Mouse (Mus musculus) testis, adult 2 months (tissue): ENCODE data around the gene Fam117a. TPM values are rescaled to one million over a fixed set of nuclear protein-coding genes. Genes with fewer than 3 reads are reported as not detected.
A peak's percentile ranks its signal among the peaks of the same experiment; 100 is the strongest.

Source experiments
- H3K27ac ChIP-seq: fragments of 200-500 bp; 2 replicates; pipeline ENCODE4 v1.5.1; 2012; ENCODE audit warnings: low read depth, low read length; ENCODE audit not compliant: control insufficient read depth, insufficient read depth
- H3K27me3 ChIP-seq: fragments of 200-500 bp; 2 replicates; pipeline ENCODE4 v1.6.1; 2012; ENCODE audit warnings: mild to moderate bottlenecking, low read length, moderate library complexity; ENCODE audit not compliant: control insufficient read depth, insufficient read depth
- H3K36me3 ChIP-seq: fragments of 200-500 bp; 2 replicates; pipeline ENCODE4 v1.6.1; 2012; ENCODE audit warnings: mild to moderate bottlenecking, low read length; ENCODE audit not compliant: control insufficient read depth, insufficient read depth
- H3K4me1 ChIP-seq: fragments of 200-500 bp; 2 replicates; pipeline ENCODE4 v1.6.1; 2012; ENCODE audit warnings: low read length; ENCODE audit not compliant: control insufficient read depth, insufficient read depth
- H3K4me3 ChIP-seq: fragments of 200-500 bp; 2 replicates; pipeline ENCODE4 v1.5.1; 2012; ENCODE audit warnings: low read depth, mild to moderate bottlenecking, low read length, moderate library complexity, mixed read lengths; ENCODE audit not compliant: control insufficient read depth
- CTCF ChIP-seq: fragments of 200-500 bp; IDR thresholded peaks from 2 replicates; pipeline ENCODE4 v1.5.1; 2012; ENCODE audit warnings: low read depth, mild to moderate bottlenecking, inconsistent platforms, low read length, moderate library complexity; ENCODE audit not compliant: control insufficient read depth, insufficient read depth, insufficient replicate concordance
- POLR2A ChIP-seq: fragments of 200-500 bp; IDR thresholded peaks from 2 replicates; pipeline ENCODE4 v1.6.1; 2012; ENCODE audit warnings: low read depth, mild to moderate bottlenecking, inconsistent platforms, low read length, moderate library complexity; ENCODE audit not compliant: control insufficient read depth
- polyA plus RNA-seq: library from polyadenylated mRNA; depleted of rRNA; stranded (reverse); fragments of >200 nt; gene quantifications from 2 replicates; pipeline ENCODE4 v1.2.3, GENCODE M21; 2012

Fam117a gene
- polyA plus RNA-seq, 1 experiment = 16.7 TPM

GRCm38 (mm10) chr11:95381146-95381545, 44.3 kb downstream of the Fam117a start:
- TF ChIP-seq CTCF (no peak), POLR2A (no peak)
- no peak overlapping the region for H3K27ac ChIP-seq
- H3K4me3 ChIP-seq = no peak overlapping the region
- no peaks in the 10 kb centered on the region for H3K27me3 ChIP-seq
- no peaks in the 10 kb centered on the region for H3K4me1 ChIP-seq
- no peaks in the 10 kb centered on the region for H3K36me3 ChIP-seq

- H3K27ac ChIP-seq = no peak overlapping the region; the same call in none of the 2 replicates
- H3K27me3 ChIP-seq = no peaks in the 10 kb centered on the region
- H3K4me1 ChIP-seq = no peaks in the 10 kb centered on the region
- TF ChIP-seq CTCF (no peak), POLR2A (no peak)
- H3K4me3 ChIP-seq = no peak overlapping the region
- no peaks in the 10 kb centered on the region for H3K36me3 ChIP-seq
Observed at GRCm38 (mm10) chr11:95383331-95383986, 46.6 kb downstream of the Fam117a start.

DNA sequence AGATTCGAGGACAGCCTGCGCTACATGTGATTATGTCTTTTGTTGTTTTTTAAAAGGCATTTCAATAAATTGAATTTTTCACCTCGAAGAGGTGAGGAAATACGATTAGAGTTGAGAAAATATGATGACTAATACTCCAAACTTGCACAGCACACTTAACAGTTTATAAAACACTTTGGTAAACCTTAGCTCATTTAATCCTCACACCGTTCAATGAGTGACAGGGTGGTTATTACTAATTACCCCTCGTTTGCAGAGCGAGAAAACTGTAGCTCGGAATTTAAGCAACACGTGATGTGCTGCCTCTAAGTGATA, 47.1 kb downstream of the Fam117a start:
- H3K36me3 ChIP-seq = no peaks in the 10 kb centered on the region
- no peaks in the 10 kb centered on the region for H3K4me1 ChIP-seq
- H3K27me3 ChIP-seq = no peaks in the 10 kb centered on the region
- peak overlapping the region; percentile 54; the same call in 1 of the 2 replicates for H3K27ac ChIP-seq
- peak overlapping the region; percentile 92 for H3K4me3 ChIP-seq
- TF ChIP-seq CTCF (no peak), POLR2A (no peak)

DNA sequence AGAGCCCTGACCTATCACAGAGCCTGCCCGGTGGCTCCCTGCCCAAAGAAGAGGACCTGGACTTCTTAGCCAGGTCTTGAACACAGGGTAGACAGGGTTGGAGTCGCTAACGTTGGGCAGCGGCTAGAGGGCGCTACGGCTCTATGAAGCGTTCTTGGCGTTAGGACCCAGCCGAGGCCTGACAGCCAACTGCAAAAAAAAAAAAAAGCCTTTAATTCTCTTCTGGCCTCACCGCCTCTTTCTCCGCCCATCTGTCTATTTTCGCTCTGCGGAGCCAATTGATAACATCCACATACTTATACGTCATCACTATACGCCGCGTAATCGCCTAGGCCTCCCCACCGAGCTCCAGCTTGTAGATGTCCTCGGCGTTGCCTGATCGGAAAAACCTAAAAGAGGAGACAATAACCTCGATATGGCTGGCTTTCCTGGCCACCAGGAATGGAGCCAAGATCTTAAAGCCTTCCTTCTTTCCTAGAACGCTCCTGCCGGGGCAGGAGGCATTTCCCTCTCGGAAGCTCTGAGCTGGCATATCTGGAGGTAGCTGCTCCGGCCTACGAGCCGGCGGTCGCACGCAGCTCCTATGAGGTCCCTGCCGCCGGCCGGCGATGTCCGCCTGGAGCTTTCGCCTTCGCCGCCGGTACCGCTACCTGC, 47.6 kb downstream of the Fam117a start, which contains the start of gene Slc35b1:
Gene Slc35b1 (plus strand): TSS at position 374 of the 654 bp plus-strand sequence.
- peak within 1 kb of the TSS; percentile 95 for H3K27ac ChIP-seq
- peak; percentile 80; the same call in 1 of the 2 replicates for TF ChIP-seq CTCF
- peak; percentile 65; the same call in 1 of the 2 replicates for TF ChIP-seq POLR2A
- H3K4me3 ChIP-seq = peak within 1 kb of the TSS; percentile 92
- H3K36me3 ChIP-seq = no peaks in the 10 kb centered on the region
- H3K4me1 ChIP-seq = no peaks in the 10 kb centered on the region
- H3K27me3 ChIP-seq = no peaks in the 10 kb centered on the region

DNA sequence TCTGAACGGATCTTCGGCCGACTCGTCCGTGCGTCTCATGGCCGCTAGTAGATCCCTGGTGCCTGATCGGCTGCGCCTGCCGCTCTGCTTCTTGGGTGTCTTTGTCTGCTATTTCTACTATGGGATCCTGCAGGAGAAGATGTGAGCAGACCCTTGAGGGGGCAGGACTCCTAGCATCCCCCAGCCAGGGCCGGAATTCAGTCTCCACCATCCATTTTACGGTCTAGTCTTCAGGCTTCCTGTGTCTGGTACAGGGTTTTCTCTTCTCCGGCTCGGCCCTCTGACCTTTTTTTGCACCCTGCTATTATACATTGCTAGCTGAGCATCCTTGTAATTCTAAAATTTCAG, 48.1 kb downstream of the Fam117a start:
- Histone ChIP-seq H3K36me3 (no peaks in the 10 kb centered on the region), H3K4me3 (peak overlapping the region; percentile 92), H3K27ac (peak overlapping the region; percentile 95), H3K4me1 (no peaks in the 10 kb centered on the region), H3K27me3 (no peaks in the 10 kb centered on the region)
- no peak for TF ChIP-seq POLR2A
- no peak for TF ChIP-seq CTCF

DNA sequence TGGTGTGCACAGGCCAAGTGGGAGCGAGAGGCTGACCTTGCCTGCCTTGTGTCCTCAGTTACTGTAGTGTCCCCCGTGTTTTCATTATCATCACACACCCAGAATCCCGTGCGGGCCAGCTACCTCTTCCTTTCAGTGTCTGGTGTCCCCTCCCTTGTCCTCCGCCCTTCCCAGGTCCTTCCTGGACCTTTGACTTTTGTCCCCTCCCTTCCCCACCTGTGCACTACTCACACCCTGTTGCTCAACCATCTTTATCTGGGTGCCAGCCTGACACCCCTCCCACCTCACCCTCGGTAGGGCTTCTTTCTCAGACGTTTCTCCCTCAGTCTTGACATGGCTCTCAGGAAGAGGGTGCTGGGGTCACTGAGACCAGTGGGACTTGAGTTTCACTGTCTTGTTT, 50.5 kb downstream of the Fam117a start:
- Histone ChIP-seq H3K27me3 (no peaks in the 10 kb centered on the region), H3K27ac (no peak overlapping the region), H3K4me1 (no peaks in the 10 kb centered on the region), H3K4me3 (no peak overlapping the region), H3K36me3 (peaks cover 1% of the 10 kb centered on the region; the same call in 1 of the 2 replicates)
- TF ChIP-seq CTCF = no peak
- no peak for TF ChIP-seq POLR2A

DNA sequence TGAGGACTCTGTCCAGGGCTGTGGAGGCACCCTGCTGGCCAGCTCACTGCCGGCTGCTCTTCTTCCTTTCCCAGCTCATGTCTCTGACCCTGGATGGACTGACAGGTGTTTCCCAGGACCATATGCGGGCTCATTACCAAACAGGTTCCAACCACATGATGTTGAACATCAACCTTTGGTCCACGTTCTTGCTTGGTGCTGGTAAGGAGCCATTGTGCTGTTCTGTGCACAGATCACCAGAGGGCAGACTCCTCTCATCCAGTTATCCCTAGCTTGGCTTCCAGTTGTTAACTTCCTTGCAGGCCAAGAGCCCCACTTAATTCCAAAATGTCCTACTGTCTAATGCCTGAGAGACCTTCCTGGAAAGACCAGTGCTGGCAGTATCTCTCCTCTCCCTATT, 52.2 kb downstream of the Fam117a start:
- Histone ChIP-seq H3K27ac (no peak overlapping the region), H3K36me3 (peaks cover 1% of the 10 kb centered on the region; the same call in 1 of the 2 replicates), H3K4me3 (no peak overlapping the region), H3K4me1 (no peaks in the 10 kb centered on the region), H3K27me3 (no peaks in the 10 kb centered on the region)
- no peak for TF ChIP-seq CTCF
- no peak for TF ChIP-seq POLR2A
